Mouse (Mus musculus) heart, adult 18-20 months (tissue): ENCODE measurements around the gene Lekr1. TPM values are rescaled to one million over a fixed set of nuclear protein-coding genes. Genes with fewer than 3 reads are reported as not detected.

Experiments
- DNase-seq, 2 experiments: peaks; one replicate each; pipeline ENCODE4 v3.0.0; 2021 to 2022; ENCODE audit warnings: mixed read lengths in 1 of 2
- total RNA-seq, 2 experiments: library from RNA; stranded (reverse); gene quantifications; 2 replicates each; pipeline ENCODE4 v1.2.3; 2021

Gene Lekr1
- total RNA-seq, 2 experiments from 2014 or later = 2.5 to 2.7 TPM

DNA sequence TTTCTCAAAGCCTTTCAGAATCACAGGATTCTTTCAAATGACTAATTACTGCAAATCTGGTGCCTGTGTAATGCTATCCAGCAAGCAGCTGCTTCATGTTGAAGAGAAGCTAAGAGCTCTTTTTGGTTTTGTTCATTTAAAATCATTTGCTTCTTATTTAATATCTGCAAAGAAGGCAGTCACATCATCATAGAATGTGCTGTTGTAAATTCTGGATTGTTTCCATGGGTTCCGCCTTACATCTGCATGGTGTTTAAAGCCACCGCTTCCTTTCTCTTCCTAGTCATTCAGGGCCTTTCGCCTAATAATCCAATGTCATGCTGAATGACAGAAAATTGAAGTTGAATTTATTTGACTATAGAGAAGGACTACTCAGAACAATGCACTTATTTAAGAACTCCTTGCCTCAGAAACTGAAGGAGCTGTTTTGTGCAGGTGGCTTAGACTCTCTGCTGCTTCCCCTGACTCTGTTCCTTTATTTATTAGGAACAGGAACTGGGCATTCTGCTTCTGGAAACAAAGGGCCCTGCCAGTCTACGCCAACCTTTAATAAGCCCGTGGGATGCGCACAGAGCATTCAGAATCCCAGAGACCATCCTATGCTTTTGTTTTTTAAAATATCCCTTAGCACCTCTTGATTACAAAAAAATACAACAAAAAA, 101.3 kb downstream of the Lekr1 start:
- peak in 1 of 2 experiments; percentile 17 for DNase-seq

DNA sequence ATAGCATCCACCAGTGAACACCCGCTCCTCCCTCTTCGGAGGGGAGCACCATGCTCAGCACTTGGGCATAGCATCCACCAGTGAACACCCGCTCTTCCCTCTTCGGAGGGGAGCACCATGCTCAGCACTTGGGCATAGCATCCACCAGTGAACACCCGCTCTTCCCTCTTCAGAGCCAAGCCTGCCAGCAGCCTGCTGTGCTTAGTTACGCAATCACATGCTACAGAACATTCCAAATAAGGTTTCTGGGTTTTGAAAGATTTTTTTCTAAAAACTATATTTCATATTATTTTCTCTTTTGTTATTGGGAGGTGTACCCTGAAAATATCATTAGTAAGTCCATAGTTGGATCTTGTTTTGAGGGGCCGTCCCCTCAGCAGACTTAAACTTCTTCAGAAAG, 103.6 kb downstream of the Lekr1 start:
- DNase-seq = peak in 1 of 2 experiments; percentile 9

DNA sequence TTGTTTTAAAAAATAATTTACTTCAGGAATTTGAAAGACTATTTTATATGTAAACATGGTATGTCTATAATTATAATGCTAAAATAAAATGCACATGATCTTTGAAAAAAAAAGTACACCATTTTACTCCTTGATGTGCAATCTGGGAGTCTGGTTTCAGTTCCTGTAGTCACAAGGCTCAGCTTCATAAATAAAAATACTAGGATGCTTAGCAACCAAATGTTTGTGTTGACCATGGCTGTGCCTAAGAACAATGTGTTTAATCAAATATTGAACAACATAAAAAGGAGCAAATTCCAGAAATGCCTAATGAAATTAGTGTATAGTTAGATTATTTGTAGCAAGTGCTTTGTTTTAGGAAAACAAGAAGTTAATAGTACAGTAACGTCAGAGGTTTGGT, 107.9 kb downstream of the Lekr1 start:
- no peak for DNase-seq

DNA sequence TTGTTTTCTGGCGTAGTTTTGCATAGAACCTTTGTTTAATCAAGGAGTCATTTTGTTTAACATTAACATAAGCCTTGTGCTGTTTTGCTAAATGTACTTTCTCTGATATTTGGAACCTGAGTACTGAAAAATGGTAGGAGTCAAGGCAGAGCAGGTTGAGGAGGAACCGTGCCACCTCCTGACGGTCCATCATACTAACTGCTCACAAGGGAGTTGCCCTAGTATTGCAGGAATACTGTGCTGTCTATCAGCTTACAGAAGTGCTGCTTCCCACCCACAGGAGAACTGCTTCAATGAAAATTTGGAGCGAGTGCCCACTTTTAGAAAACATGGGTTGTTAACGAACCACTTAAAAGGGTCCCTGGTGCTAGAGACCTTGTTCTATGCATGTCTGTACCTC, 109.1 kb downstream of the Lekr1 start:
- no peak for DNase-seq

DNA sequence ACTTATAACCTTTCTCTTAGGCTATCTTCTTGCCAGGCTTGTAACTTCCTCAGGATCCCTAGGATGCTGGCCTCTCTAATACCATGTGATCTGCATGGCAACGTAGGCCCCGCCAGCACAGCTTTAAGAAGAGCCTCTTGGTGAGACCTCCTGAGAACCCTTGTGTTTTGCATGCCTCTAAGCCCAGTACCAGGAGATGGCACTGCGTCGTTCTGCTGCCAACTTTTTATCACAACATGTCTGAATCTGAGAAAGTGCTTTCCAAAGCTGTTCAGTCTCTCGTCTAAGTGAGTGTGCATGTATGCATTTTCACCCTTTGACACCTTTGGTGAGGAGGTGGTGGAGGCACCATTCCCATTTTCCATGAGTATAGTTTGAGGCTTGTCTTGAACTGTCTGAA, 116.2 kb downstream of the Lekr1 start:
- peak in 1 of 2 experiments; percentile 15 for DNase-seq

DNA sequence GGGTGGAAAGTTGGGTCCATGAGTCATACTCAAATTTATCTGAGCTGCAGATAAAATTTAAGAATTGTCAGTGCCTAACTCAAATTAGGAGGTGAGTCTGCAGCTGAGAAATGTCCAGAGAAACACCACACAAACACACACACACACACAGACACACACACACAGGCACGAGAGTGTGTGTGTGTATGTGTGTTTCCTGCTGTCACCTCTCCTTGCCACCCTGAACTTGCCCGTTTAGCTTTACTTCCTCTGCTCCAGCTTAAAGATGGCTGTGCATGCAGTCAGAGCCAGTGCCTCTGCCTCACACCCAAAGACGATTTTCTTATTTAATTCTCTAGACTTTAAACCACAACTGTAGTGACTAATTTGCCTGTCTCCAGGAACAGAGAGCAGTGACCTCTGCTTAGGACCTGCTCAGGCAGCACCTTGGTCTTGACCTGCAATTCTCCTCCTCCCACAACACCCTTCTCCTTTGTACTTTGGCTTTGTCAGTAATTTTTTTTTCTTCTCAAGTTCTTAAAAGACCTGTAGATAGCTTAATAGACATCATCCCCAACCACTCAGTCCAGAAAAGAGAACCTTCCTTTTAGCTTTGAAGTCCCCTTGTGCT, 124.2 kb downstream of the Lekr1 start:
- DNase-seq = no peak

DNA sequence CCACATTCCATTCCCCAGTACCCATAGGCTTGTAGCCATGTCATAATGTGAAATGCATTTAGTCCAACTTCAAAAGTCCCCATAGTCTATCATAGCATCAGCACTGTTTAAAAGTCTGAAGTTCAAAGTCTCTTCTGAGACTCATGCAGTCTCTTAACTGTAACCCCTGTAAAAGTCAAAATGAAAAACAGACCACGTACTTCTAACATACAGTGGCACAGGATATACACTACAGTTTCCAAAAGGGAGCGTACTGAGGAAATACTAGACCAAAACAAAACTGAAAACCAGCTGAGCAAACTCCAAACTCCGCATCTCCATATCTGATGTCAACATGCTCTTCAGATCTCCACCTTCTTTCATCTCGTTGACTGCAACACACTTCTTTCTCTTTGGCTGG, 127.5 kb downstream of the Lekr1 start:
- DNase-seq = no peak

DNA sequence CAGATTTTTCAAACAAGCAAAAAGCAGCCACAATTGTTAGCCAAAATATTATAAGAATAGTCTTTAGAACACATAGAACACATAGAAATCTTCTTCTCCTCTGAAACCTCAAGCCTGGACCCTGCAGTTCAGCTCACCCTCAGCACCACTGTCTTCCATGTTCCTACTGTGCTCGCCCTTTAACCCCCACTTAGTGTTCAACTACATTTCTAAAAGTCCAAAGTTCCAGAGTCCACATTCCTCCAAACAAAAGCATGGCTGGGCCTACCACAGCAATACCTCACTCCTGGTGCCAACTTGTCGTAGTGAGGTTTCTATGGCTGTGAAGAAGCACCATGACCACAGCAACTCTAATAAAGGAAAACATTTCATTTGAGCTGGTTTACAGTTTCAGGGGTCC, 128.7 kb downstream of the Lekr1 start:
- no peak for DNase-seq

DNA sequence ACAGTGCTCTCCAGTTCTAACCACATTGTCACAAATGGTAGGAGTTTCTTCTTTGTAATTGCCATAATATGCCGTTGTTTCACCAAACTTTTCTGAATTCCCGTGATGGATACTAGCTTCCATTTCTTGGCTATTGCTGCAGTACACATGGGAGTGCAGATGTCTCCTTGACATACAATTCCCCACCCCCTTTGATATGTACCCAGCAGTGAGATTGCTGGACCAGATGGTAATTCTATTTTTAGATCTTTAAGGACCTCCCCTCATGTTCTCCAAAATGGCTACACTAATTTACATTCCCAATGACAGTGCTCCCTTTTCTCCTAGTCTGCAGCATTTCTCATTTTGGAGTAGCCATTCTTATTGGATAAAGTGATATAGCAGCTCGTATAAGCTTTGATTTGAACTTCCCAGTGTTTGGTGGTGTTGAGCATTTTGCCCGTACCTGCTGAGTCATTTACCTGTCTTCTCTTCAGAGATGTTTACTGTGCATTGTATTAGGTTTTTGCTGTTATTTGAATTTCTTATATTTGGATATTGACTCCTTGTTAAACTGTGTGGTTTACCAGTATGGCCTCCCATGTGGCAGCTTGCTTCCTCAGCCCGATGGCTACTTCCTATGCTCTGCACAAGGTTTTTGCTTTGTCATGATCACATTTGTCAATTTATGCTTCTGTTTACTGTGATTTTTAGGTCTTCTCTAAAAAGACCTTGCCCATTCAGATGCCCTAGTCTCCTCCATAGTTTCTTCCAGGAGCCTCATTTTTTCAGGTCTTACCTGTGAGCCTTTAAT, 131.5 kb downstream of the Lekr1 start:
- no peak for DNase-seq

DNA sequence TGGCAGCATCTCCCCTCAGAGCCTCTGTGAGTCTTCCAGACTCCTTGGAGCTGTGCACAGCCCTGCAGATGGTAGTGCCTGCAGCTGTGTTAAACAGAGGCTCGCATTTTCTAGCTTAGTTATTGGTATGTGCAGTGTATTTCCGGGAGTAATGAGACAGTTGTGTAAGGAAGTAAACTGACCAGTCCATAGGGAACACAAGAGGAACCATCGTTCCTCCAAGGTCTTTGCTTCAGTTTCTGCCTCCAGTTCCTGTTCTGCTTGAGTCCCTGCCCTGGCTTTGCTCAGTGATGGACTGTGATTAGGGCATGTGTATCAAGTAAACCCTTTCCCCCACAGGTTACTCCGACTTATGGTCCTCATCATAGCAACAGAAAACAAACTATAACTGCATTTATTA, 134.9 kb downstream of the Lekr1 start:
- DNase-seq = no peak

DNA sequence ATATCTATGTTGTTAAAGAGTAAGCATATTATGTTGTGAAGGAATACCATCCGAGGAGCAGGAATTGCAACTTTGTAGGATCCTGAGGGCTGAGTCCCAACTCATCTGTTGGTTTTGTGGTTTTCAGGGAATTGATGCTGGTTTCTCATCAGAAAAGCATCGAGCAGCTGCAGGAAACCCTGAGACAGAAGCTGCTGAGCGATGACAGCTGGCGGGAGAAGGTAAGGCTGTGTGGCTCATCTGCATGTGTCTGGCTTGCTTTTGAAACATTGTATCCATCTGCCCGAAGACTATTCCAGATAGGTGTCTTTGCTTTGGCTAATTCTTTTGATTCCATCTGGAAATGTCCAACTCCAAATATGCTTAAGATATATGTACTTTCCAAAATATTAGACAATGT, 136.2 kb downstream of the Lekr1 start:
- DNase-seq = peak in 1 of 2 experiments; percentile 22

DNA sequence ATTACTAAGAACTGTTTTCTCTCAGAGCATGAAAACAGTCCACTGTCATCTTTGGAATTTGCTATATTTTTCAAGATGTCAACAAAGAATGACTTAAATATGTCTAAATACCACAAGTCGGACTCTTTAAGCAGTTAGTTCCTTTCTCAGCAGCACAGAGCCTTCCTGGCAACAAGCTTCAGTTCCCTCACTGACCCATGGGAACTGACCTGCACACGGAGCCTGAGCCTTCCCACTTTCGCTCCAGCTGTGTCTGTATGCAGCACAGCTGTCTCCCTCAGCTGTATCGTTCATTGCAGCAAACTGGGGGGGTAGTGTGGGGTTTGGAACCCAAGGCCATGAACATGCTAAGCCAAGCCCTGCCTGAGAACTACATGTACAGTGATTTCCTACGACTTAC, 136.8 kb downstream of the Lekr1 start:
- DNase-seq = peak; percentile 44 to 70

DNA sequence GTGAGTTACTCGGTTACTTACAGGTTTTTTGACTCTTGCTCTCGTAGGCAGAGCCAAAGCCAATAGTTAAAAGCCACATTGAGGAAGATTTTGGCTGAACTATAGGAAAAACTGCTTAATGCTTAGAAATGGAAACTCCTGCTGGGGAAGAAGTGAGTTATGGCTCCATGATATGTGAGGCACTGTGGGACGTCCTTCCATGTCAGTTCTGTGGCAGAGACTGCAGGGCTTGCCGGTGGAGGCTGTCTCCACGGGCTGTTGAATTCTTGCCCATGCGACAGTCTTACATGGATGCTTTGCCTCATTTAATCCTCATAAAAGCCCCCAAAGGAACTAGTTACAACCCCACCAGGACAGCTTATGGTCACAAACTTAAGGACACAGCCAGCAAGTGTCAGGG, 148.9 kb downstream of the Lekr1 start:
- no peak for DNase-seq

DNA sequence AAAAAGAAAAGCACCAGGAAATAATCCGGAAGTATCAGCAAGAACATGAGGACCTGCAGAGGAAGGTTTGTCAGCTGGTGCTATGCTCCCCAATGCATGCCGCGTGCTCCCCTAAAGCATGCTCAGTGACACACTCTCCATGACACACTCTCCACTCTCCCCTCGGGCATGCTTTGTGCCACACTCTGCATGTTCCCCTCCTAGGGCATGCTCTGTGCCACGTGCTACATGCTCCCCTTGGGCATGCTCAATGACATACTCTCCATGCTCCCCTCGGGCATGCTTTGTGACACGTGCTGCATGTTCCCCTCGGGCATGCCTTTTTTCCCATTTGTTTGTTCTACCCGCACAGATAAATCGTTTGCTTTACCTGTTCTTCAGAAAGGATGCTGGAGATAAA, 150.0 kb downstream of the Lekr1 start:
- DNase-seq = no peak

DNA sequence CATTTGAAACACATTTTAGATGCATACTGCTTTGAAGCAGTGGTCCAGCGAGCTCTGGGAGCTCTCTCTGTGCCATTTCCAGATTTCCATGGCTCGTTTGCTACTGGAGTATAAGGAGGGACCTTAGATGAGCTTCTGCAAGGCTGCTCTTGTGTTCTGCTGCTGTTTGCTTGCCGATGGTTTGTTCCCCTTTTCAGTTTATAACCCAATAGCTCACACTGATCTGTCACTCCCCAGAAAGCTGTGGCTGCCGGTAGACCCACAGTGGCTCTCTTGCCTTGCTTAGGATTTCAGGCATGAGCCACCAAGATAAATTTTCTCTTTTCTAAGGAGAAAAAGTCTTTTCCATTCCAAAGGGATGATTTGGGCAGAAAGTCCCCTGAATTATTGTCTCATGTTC, 152.6 kb downstream of the Lekr1 start:
- DNase-seq = no peak

DNA sequence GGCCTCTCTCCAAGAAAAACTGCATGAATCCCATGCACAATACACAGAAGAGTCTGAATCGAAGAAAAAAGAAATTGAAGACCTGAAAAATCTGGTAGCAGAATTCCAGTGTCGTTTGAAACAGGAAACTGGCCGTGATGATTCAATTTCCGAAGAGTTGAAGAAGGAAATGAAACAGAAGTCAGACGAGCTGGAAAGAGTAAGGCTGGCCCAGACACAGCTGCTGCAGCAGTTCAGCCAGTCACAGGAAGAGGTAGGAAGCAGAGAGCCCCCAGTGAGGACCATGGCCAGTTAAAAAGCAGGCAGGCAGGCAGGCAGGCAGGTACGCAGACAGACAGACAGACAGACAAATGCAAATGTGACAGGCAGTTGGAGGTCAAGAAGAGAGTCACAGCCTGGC, 153.8 kb downstream of the Lekr1 start:
- peak in 1 of 2 experiments; percentile 33 for DNase-seq

DNA sequence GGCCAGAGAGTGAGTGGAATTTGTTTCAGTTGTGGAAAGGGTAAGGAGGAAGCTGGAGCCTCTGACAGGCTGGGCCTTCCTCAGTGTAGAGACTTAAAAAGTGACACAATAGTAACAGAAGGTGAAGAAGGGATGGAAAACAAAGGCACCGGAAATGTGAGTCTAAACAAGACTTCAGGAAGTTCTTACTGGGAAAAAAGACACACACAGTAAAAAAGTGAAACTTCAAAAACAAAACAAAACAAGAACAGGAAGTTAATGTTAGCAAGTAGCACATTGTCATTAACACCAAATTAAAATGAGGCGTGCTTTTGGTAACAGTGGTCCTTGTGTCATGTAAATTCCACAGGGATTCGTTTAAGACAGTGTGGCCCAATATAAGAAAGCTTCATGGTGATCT, 158.9 kb downstream of the Lekr1 start:
- no peak for DNase-seq

DNA sequence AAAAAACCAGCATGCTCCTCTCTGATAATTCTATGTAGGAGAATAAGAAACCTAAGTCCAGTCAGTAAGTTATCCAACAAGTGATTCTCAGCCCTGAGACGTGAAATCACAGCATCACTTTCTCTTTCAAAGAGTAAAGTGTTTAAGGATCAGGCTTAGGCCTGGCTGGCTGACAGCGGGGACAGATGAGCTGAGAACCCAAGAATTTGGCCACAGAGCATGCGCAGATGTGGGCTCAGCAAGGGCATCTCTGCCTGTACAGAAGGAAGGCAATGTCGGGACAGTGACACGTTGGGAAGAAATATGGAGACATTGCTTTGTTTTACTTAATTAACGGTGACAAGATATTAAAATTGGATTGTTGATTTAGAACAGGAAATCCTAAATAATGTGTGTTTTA, 160.7 kb downstream of the Lekr1 start:
- DNase-seq = no peak

DNA sequence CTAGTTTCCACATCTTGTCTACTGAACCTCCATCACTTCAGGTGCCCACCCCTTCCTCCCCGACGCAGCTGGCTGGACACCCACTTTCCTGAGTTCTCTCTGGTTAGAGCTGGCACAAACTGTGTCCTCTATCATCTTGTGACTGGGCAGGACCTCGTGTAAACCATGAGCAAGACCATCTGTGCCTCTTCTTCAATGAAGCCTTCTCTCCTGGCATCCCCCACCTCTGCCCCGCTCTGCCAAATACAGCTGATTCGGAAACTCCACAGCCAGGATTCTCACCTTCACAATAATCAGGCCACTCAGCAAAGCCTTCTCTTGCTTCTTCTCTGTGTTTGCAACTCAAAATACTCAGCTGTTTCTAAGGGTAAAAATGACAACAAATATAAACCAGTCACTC, 161.4 kb downstream of the Lekr1 start:
- DNase-seq = no peak

DNA sequence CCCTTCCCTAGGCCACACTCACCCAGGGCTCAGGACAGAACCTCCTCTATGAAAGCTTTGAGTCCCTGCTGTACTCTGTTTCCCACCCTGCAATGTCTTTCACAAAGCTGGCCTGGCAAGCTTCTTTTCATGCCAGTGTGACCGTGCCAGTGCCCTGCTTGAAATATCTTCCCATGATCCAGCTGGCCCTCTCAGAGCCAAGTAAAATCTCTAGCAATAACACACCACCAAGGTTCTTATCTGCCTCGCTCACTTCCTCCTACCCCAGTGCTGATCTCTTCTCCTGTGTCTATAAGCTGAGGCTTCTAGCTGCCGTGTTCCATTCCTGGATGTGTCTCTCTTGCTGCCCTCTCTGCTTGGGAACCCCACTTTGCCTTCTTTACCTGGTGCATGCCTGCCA, 162.0 kb downstream of the Lekr1 start:
- DNase-seq = peak; percentile 47 to 63

DNA sequence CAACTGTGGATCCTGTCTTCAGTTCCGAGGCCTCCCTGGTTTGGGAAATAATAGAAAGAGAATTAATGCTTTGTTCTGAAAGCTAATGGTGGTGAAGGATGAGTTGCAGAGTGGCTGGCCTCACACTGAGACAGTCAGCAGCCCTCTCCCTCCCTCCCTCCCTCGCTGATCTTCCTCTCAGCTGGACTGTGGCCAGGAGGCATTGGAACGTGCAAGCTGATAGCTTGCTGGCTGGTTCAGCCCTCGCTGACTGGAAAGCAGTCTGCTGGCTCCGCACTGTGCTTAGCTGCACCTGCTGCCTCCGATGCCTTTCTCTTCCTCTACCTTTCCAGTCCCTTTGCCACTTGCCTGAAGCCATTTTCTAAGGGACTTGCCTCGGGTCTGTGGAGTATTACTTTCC, 163.2 kb downstream of the Lekr1 start:
- peak; percentile 81 to 87 for DNase-seq

DNA sequence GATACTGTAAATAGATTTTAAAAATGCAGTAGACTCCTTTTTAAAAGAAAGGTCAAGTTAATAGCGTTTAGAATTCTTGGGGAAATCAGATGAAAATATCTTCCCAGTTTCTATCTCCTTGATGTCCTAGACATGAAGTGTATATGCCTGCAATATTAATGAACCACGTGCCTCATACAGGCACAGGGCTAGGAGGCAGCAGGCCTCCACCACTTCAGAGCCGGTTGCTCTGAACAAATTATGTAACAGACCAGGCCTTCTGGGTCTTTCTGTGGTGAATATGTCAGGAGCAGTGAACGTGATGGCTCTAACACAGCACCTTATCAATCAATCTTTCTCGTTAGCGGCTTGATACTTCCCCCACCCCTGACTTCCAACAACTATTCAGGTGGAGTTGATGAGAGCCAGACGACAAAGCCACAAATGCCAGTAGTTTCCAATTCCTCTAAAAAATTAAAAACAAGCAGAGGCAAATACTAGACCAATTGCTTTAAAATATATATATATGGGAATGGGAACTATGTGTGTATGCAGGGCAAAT, 164.0 kb downstream of the Lekr1 start:
- DNase-seq = no peak

DNA sequence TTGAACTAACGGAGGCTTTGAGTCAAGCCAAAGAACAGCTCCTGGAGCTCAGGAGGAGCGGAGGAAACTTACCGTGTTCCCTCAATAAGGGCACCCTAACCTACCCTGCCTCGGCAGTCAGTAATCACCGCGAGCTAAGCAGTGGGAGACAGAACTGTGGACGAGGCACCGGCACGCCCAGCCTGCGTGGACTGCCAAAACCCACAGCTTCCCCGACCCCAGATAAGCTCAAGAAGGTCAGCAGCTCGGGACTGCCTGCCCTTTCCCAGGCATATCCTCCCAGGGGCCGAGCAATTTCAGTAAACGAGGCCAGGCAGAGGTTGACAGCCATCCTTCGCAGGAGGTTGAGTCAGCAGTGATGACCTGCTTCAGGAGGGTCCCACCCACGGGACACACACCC, 164.8 kb downstream of the Lekr1 start:
- peak; percentile 74 to 82 for DNase-seq
